Mouse (Mus musculus): ENCODE data around the gene Pawr. TPM values are rescaled to one million over a fixed set of nuclear protein-coding genes. Genes with fewer than 3 reads are reported as not detected.
A peak's percentile ranks its signal among the peaks of the same experiment; 100 is the strongest.

Gene Pawr
- polyA plus RNA-seq, 1 experiment from 2014 or later = 12.9 TPM

- no peak for DNase-seq (ENCODE audit: low spot score)
- no peak; the same call in 1 of the 2 replicates for ATAC-seq (replicated peaks; ENCODE audit: low FRiP score, low TSS enrichment, low read depth)
- H3K36me3 ChIP-seq (ENCODE audit: control insufficient read depth, insufficient read depth, low read length) = peaks cover 8% of the 10 kb centered on the region; the same call in 1 of the 2 replicates
- H3K27ac ChIP-seq (ENCODE audit: low read depth) = no peak overlapping the region
- H3K4me2 ChIP-seq (ENCODE audit: low read length) = no peak overlapping the region
- H3K9me3 ChIP-seq (ENCODE audit: control insufficient read depth, low read length) = no peaks in the 10 kb centered on the region
- H3K4me3 ChIP-seq (ENCODE audit: low read depth, low read length) = no peak overlapping the region
- H3K27me3 ChIP-seq (replicated peaks; ENCODE audit: control insufficient read depth, insufficient read depth, low read length) = no peaks in the 10 kb centered on the region
- H3K4me1 ChIP-seq (replicated peaks; ENCODE audit: control insufficient read depth, insufficient read depth, low read length) = 0 out of 2 replicates have a peak, but pooled peaks cover 10% of the 10 kb centered on the region
- no peak overlapping the region for H3K9ac ChIP-seq (ENCODE audit: low read length)
- 72% methylated on average over 12 of the region's 12 CpGs for WGBS
Observed at GRCm38 (mm10) chr10:108406798-108407754, 75.2 kb downstream of the Pawr start.

DNA sequence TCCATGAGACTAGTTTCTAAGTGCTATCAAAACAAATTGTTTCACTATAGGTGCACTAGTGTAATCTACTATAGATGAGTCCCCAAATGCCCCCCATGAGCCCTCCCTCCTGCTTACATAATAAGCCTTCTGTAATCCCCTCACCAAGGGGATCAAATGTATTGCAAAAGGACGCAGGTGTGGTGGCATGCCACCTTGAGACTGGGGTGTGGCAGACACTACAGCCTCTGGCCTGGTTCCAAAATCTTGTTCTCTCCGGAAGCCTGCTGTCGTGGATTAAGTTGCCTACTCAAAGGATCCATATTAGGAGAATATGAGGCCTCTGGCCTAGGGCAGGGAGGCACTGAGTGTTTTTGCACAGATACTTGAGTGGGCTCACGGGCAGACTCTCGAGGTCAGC, 76.1 kb downstream of the Pawr start:
- H3K4me2 ChIP-seq (ENCODE audit: low read length) = no peak overlapping the region
- ATAC-seq (replicated peaks; ENCODE audit: low FRiP score, low TSS enrichment, low read depth) (peak; percentile 68), DNase-seq (ENCODE audit: low spot score) (peak; percentile 65)
- peaks cover 10% of the 10 kb centered on the region; the same call in 1 of the 2 replicates for H3K36me3 ChIP-seq (ENCODE audit: control insufficient read depth, insufficient read depth, low read length)
- 0 out of 2 replicates have a peak, but pooled peaks cover 10% of the 10 kb centered on the region for H3K4me1 ChIP-seq (replicated peaks; ENCODE audit: control insufficient read depth, insufficient read depth, low read length)
- H3K27me3 ChIP-seq (replicated peaks; ENCODE audit: control insufficient read depth, insufficient read depth, low read length) = no peaks in the 10 kb centered on the region
- no peaks in the 10 kb centered on the region for H3K9me3 ChIP-seq (ENCODE audit: control insufficient read depth, low read length)
- no peak overlapping the region for H3K9ac ChIP-seq (ENCODE audit: low read length)
- 42% methylated on average over 5 of the region's 5 CpGs for WGBS
- no peak overlapping the region for H3K27ac ChIP-seq (ENCODE audit: low read depth)
- H3K4me3 ChIP-seq (ENCODE audit: low read depth, low read length) = no peak overlapping the region

DNA sequence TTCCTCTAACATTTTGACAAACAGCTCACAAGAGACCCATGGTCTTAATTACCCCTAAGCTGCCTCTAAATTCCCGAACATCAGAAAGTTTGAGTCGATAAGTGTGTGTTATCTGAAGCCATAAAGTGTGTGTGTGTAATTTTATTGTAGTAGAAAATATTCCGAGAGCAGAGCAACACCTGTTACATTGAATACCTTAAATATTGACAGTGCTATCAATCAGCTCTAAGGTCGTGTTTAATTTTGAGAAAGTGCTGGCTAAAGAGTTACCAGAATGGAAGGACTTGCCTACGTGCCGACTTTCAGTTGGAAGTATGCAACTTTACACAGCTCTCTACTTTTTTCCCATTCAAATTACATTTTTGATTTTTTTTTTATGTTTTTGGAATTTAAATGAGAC, 76.5 kb downstream of the Pawr start:
- H3K9me3 ChIP-seq (ENCODE audit: control insufficient read depth, low read length) = no peaks in the 10 kb centered on the region
- H3K4me1 ChIP-seq (replicated peaks; ENCODE audit: control insufficient read depth, insufficient read depth, low read length) = 0 out of 2 replicates have a peak, but pooled peaks cover 10% of the 10 kb centered on the region
- H3K36me3 ChIP-seq (ENCODE audit: control insufficient read depth, insufficient read depth, low read length) = peaks cover 13% of the 10 kb centered on the region; the same call in 1 of the 2 replicates
- ATAC-seq (replicated peaks; ENCODE audit: low FRiP score, low TSS enrichment, low read depth) (peak; percentile 77), DNase-seq (ENCODE audit: low spot score) (no peak)
- H3K27ac ChIP-seq (ENCODE audit: low read depth) = no peak overlapping the region
- H3K9ac ChIP-seq (ENCODE audit: low read length) = no peak overlapping the region
- H3K4me3 ChIP-seq (ENCODE audit: low read depth, low read length) = no peak overlapping the region
- WGBS = 62% methylated on average over 6 of the region's 6 CpGs
- no peak overlapping the region for H3K4me2 ChIP-seq (ENCODE audit: low read length)
- no peaks in the 10 kb centered on the region for H3K27me3 ChIP-seq (replicated peaks; ENCODE audit: control insufficient read depth, insufficient read depth, low read length)

DNA sequence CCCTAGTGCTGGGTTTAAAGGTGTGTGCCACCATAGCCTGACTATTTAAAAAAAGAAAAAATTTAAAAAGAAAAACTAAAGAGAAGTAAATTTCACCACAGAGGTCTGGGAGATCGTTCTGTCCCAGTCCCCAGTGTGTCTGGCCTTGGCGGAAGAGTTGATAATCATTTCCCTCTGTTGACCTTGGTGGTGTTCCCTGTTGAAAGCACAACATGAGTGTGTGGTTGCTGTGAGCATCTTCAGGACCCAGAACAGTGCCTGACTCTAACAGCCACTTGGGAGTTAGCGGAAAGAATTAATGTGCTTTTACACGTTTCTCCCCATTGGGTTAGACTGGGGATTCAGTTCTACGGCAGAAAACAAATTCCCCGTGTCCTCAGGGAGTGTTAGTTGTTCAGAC, 77.1 kb downstream of the Pawr start:
- no peak for ATAC-seq (replicated peaks; ENCODE audit: low FRiP score, low TSS enrichment, low read depth)
- Histone ChIP-seq H3K4me3 (ENCODE audit: low read depth, low read length) (no peak overlapping the region), H3K27ac (ENCODE audit: low read depth) (no peak overlapping the region), H3K27me3 (replicated peaks; ENCODE audit: control insufficient read depth, insufficient read depth, low read length) (no peaks in the 10 kb centered on the region), H3K9ac (ENCODE audit: low read length) (no peak overlapping the region), H3K36me3 (ENCODE audit: control insufficient read depth, insufficient read depth, low read length) (peaks cover 18% of the 10 kb centered on the region; the same call in 1 of the 2 replicates), H3K4me2 (ENCODE audit: low read length) (no peak overlapping the region), H3K9me3 (ENCODE audit: control insufficient read depth, low read length) (no peaks in the 10 kb centered on the region), H3K4me1 (replicated peaks; ENCODE audit: control insufficient read depth, insufficient read depth, low read length) (0 out of 2 replicates have a peak, but pooled peaks cover 10% of the 10 kb centered on the region)
- DNase-seq (ENCODE audit: low spot score) = no peak
- 74% methylated on average over 6 of the region's 6 CpGs for WGBS

DNA sequence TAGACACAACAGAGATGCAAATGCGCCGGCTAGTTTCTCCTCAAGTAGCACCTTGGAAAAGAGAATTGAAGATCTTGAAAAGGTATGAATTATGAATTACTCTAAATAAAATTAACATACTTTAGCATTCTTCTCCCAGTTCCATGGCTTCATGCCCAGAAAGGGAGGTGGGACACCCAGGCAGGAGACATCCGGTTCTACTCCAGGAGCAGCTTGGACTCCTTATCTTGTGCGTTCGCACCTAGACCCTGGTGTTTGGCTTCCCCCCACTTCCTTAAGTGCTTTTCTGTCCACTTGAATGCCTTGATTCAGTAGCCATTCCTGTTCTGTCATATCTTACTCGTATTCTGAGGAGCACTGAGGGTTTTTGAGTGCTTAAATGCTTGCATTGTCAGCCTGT, 77.6 kb downstream of the Pawr start:
- Histone ChIP-seq H3K36me3 (ENCODE audit: control insufficient read depth, insufficient read depth, low read length) (peaks cover 20% of the 10 kb centered on the region; the same call in 1 of the 2 replicates), H3K4me1 (replicated peaks; ENCODE audit: control insufficient read depth, insufficient read depth, low read length) (0 out of 2 replicates have a peak, but pooled peaks cover 10% of the 10 kb centered on the region), H3K4me3 (ENCODE audit: low read depth, low read length) (no peak overlapping the region), H3K9ac (ENCODE audit: low read length) (no peak overlapping the region), H3K4me2 (ENCODE audit: low read length) (no peak overlapping the region), H3K27me3 (replicated peaks; ENCODE audit: control insufficient read depth, insufficient read depth, low read length) (no peaks in the 10 kb centered on the region), H3K9me3 (ENCODE audit: control insufficient read depth, low read length) (no peaks in the 10 kb centered on the region), H3K27ac (ENCODE audit: low read depth) (no peak overlapping the region)
- no peak for DNase-seq (ENCODE audit: low spot score)
- 82% methylated on average over 6 of the region's 6 CpGs for WGBS
- ATAC-seq (replicated peaks; ENCODE audit: low FRiP score, low TSS enrichment, low read depth) = no peak

GRCm38 (mm10) chr10:108414936-108415635, 83.2 kb downstream of the Pawr start:
- H3K9me3 ChIP-seq (ENCODE audit: control insufficient read depth, low read length) = no peaks in the 10 kb centered on the region
- no peak for DNase-seq (ENCODE audit: low spot score)
- no peak overlapping the region for H3K9ac ChIP-seq (ENCODE audit: low read length)
- H3K27me3 ChIP-seq (replicated peaks; ENCODE audit: control insufficient read depth, insufficient read depth, low read length) = no peaks in the 10 kb centered on the region
- no peak overlapping the region for H3K27ac ChIP-seq (ENCODE audit: low read depth)
- H3K36me3 ChIP-seq (ENCODE audit: control insufficient read depth, insufficient read depth, low read length) = peaks cover 27% of the 10 kb centered on the region; the same call in 1 of the 2 replicates
- no peaks in the 10 kb centered on the region for H3K4me1 ChIP-seq (replicated peaks; ENCODE audit: control insufficient read depth, insufficient read depth, low read length)
- H3K4me2 ChIP-seq (ENCODE audit: low read length) = no peak overlapping the region
- WGBS = 76% methylated on average over 14 of the region's 14 CpGs
- no peak overlapping the region for H3K4me3 ChIP-seq (ENCODE audit: low read depth, low read length)
- no peak for ATAC-seq (replicated peaks; ENCODE audit: low FRiP score, low TSS enrichment, low read depth)

GRCm38 (mm10) chr10:108417448-108417847, 85.5 kb downstream of the Pawr start:
- no peak overlapping the region for H3K9ac ChIP-seq (ENCODE audit: low read length)
- no peak for ATAC-seq (replicated peaks; ENCODE audit: low FRiP score, low TSS enrichment, low read depth)
- no peaks in the 10 kb centered on the region for H3K4me1 ChIP-seq (replicated peaks; ENCODE audit: control insufficient read depth, insufficient read depth, low read length)
- no peak overlapping the region for H3K4me2 ChIP-seq (ENCODE audit: low read length)
- H3K27ac ChIP-seq (ENCODE audit: low read depth) = no peak overlapping the region
- H3K36me3 ChIP-seq (ENCODE audit: control insufficient read depth, insufficient read depth, low read length) = peaks cover 18% of the 10 kb centered on the region; the same call in 1 of the 2 replicates
- H3K4me3 ChIP-seq (ENCODE audit: low read depth, low read length) = no peak overlapping the region
- no peak for DNase-seq (ENCODE audit: low spot score)
- WGBS = 85% methylated on average over 5 of the region's 5 CpGs
- H3K27me3 ChIP-seq (replicated peaks; ENCODE audit: control insufficient read depth, insufficient read depth, low read length) = no peaks in the 10 kb centered on the region
- no peaks in the 10 kb centered on the region for H3K9me3 ChIP-seq (ENCODE audit: control insufficient read depth, low read length)

DNA sequence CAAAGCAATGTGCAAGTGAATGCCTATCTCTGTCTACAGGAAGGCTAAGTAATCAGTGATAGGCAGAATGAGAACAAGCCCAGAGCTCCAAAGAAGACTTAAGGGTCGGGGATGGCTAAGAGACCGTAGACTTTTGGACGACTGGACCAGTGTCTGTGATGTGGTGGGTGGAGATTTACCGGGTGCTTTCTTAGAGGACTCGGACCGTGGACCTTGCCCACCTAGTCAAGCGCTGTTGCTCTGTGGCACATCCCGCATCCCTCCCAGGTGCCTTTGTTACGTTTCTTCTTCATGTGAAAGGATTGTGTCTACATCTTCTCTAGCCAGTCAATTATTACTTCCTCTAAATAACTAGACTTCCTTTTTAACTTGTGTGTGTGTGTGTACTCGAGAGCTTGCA, 98.6 kb downstream of the Pawr start:
- H3K4me2 ChIP-seq (ENCODE audit: low read length) = no peak overlapping the region
- 93% methylated on average over 10 of the region's 10 CpGs for WGBS

More for the DNA sequence above, 98.6 kb downstream of the Pawr start:
- no peaks in the 10 kb centered on the region for H3K27me3 ChIP-seq (replicated peaks; ENCODE audit: control insufficient read depth, insufficient read depth, low read length)
- no peak for ATAC-seq (replicated peaks; ENCODE audit: low FRiP score, low TSS enrichment, low read depth)
- H3K4me1 ChIP-seq (replicated peaks; ENCODE audit: control insufficient read depth, insufficient read depth, low read length) = peaks cover 9% of the 10 kb centered on the region; the same call in 1 of the 2 replicates
- no peak overlapping the region for H3K27ac ChIP-seq (ENCODE audit: low read depth)
- no peak overlapping the region for H3K9ac ChIP-seq (ENCODE audit: low read length)
- H3K9me3 ChIP-seq (ENCODE audit: control insufficient read depth, low read length) = no peaks in the 10 kb centered on the region
- no peak for DNase-seq (ENCODE audit: low spot score)
- H3K4me3 ChIP-seq (ENCODE audit: low read depth, low read length) = no peak overlapping the region
- no peaks in the 10 kb centered on the region for H3K36me3 ChIP-seq (ENCODE audit: control insufficient read depth, insufficient read depth, low read length)
